ENCODE assay signal across 11 mouse cellular contexts in genomic region chr19:24716303-24717097, GRCm38 (mm10). TPM values are rescaled to one million over a fixed set of nuclear protein-coding genes. Genes with fewer than 3 reads are reported as not detected.
DNase-seq lines count a peak whose midpoint lies in the region; ATAC-seq and TF ChIP-seq lines count a peak whose summit lies in the region.
"Had no signal": no experiment of that assay in that cellular context is flagged by ENCODE, and none has a peak within 500 bp of the region (broad histone marks: within the 10 kb centered on the region; RNA-seq: fewer than 3 reads in every experiment).

No protein-coding gene starts in this region.

- no peaks in the 10 kb centered on the region for H3K4me1 ChIP-seq in hindbrain, postnatal 0 days (ENCODE audit: insufficient read depth, low read length)
- no peaks in the 10 kb centered on the region for H3K4me1 ChIP-seq in limb, embryonic 15.5 days

- H3K9me3 ChIP-seq in hindbrain, postnatal 0 days (ENCODE audit: low read length): no peaks in the 10 kb centered on the region
- no peaks in the 10 kb centered on the region for H3K9me3 ChIP-seq in limb, embryonic 15.5 days

- H3K4me3 ChIP-seq in hindbrain, postnatal 0 days (ENCODE audit: low read length): no peak overlapping the region
- no peak overlapping the region for H3K4me3 ChIP-seq in limb, embryonic 15.5 days

- H3K36me3 ChIP-seq in hindbrain, postnatal 0 days (ENCODE audit: insufficient read depth, low read length): no peaks in the 10 kb centered on the region
- H3K36me3 ChIP-seq in limb, embryonic 15.5 days: no peaks in the 10 kb centered on the region

- DNase-seq in frontal cortex, postnatal 25 days (ENCODE audit: low spot score in 2 of 2): no peak
- DNase-seq in brain, adult 2 months (ENCODE audit: low read depth, low spot score): peak; percentile 79
- peak; percentile 51 for DNase-seq in hindbrain, postnatal 0 days (ENCODE audit: low spot score)
- no peak for DNase-seq in thymus, adult 18-20 months
- no peak for DNase-seq in kidney, adult 11 months
- DNase-seq in spleen, postnatal 4 days (ENCODE audit: low spot score in 2 of 2): no peak
- DNase-seq: heart, postnatal 4 days; kidney, postnatal 14 days had no signal

- 63% methylated on average over 7 of the region's 7 CpGs for WGBS in hindbrain, postnatal 0 days
- 56% methylated on average over 7 of the region's 7 CpGs for WGBS in limb, embryonic 15.5 days

- no peak overlapping the region for H3K4me2 ChIP-seq in hindbrain, postnatal 0 days (ENCODE audit: low read depth, low read length)
- no peak overlapping the region for H3K4me2 ChIP-seq in limb, embryonic 15.5 days
- H3K4me2 ChIP-seq: liver, embryonic 11.5 days had no signal

- H3K27ac ChIP-seq in hindbrain, postnatal 0 days: no peak overlapping the region
- H3K27ac ChIP-seq in limb, embryonic 15.5 days: no peak overlapping the region

- ATAC-seq in frontal cortex, adult (ENCODE audit: low TSS enrichment): peak; percentile 77
- ATAC-seq in hindbrain, postnatal 0 days: no peak
- peak; percentile 67; the same call in 1 of the 2 replicates for ATAC-seq in limb, embryonic 15.5 days (ENCODE audit: insufficient number of reproducible peaks, low FRiP score, low TSS enrichment, low read depth)

- no peak overlapping the region for H3K9ac ChIP-seq in hindbrain, postnatal 0 days (replicated peaks; ENCODE audit: low read length)
- no peak overlapping the region for H3K9ac ChIP-seq in limb, embryonic 15.5 days

- no peaks in the 10 kb centered on the region for H3K27me3 ChIP-seq in hindbrain, postnatal 0 days (ENCODE audit: insufficient read depth, low read length)
- no peaks in the 10 kb centered on the region for H3K27me3 ChIP-seq in limb, embryonic 15.5 days

- TF ChIP-seq CTCF in hindbrain, postnatal 0 days (IDR thresholded peaks at IDR 0.05; ENCODE audit: low read depth): no peak

RNA-seq across cellular contexts. Expression of gene Tmem252, which starts 42.7 kb away (rescaled TPM):
- 0.42 and 0.72 TPM in 2 replicates for total RNA-seq in hindbrain, postnatal 0 days (2014; rRNA removed)
- polyA plus RNA-seq in hindbrain, postnatal 0 days (2015; fragmentation: Nextera tagmentation; extraction: Ambion mirVana): 1.9 and 2.0 TPM in 2 replicates
- 1.5 and 1.6 TPM in 2 replicates for polyA plus RNA-seq in limb, embryonic 15.5 days (2015; fragmentation: Nextera tagmentation; extraction: Ambion mirVana)

Comparison
In these comparisons a context has a peak if more than half of its experiments do, and no peak if none do; other contexts are left out.
1. DNase-seq: peak in brain, adult 2 months (single experiment) and hindbrain, postnatal 0 days (single experiment); none in frontal cortex, postnatal 25 days (0 of 2), thymus, adult 18-20 months (0 of 2), kidney, adult 11 months (single experiment) and spleen, postnatal 4 days (0 of 2).